In the genomic region with DNA sequence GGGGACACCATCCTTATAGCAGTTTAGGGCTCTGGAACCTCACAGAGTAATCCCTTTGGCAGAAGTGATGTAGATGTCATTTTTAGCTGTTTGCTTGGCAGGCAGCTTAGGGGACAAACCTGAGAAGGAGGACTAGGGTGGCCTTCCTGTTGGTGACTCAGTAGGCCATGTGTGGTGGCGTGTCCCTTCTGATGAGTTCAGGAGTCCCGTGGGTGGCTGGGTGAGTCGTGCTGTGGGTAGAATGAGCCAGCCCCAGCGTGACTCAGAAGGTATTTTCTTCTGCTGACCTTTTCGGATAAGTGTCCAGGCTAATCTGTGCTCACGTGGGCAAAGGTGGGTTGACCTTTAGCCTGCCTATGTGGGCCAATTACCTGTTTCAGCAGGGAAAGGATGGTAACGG, we compare ENCODE assay signal across 14 mouse cellular contexts. TPM values are rescaled to one million over a fixed set of nuclear protein-coding genes. Genes with fewer than 3 reads are reported as not detected.
A peak's percentile ranks its signal among the peaks of the same experiment; 100 is the strongest.
DNase-seq lines count a peak whose midpoint lies in the region; ATAC-seq and TF ChIP-seq lines count a peak whose summit lies in the region.
"Had no signal": no experiment of that assay in that cellular context is flagged by ENCODE, and none has a peak within 500 bp of the region (broad histone marks: within the 10 kb centered on the region; RNA-seq: fewer than 3 reads in every experiment).

No protein-coding gene starts in this region.

- H3K4me3 ChIP-seq in forebrain, embryonic 10.5 days = 0 out of 2 replicates have a peak overlapping the region, but pooled peaks have one; percentile 1
- no peak overlapping the region for H3K4me3 ChIP-seq in forebrain, embryonic 15.5 days
- H3K4me3 ChIP-seq in layer of hippocampus, adult 2 months = peak overlapping the region; percentile 70; the same call in 1 of the 2 replicates

- no peak overlapping the region for H3K9ac ChIP-seq in forebrain, embryonic 15.5 days (replicated peaks)

- no peak for DNase-seq in forebrain, embryonic 10.5 days (ENCODE audit: extremely low spot score, low spot score)
- no peak for DNase-seq in layer of hippocampus, adult 2 months (ENCODE audit: low spot score in 2 of 2)
- no peak for DNase-seq in layer of hippocampus, adult 11-12 months (ENCODE audit: low spot score)
- DNase-seq in adrenal gland, adult 18-20 months (ENCODE audit: low spot score in 2 of 2) = peak; percentile 43 to 52
- DNase-seq in natural killer cell, adult 2 months (ENCODE audit: low spot score in 2 of 2) = peak; percentile 51 to 68
- DNase-seq in embryo, embryonic 9.5 days (ENCODE audit: extremely low spot score) = no peak
- DNase-seq: layer of hippocampus, postnatal 36 days; lung, adult 18-20 months; midbrain, embryonic 14.5 days had no signal

- H3K27ac ChIP-seq in forebrain, embryonic 10.5 days = no peak overlapping the region
- H3K27ac ChIP-seq in forebrain, embryonic 15.5 days (replicated peaks) = no peak overlapping the region
- H3K27ac ChIP-seq in layer of hippocampus, adult 2 months = peak overlapping the region; percentile 95

- WGBS in forebrain, embryonic 10.5 days = 89% methylated on average over 7 of the region's 7 CpGs
- 92% methylated on average over 7 of the region's 7 CpGs for WGBS in forebrain, embryonic 15.5 days

- H3K27me3 ChIP-seq in forebrain, embryonic 10.5 days (ENCODE audit: poor library complexity, severe bottlenecking) = no peaks in the 10 kb centered on the region
- no peaks in the 10 kb centered on the region for H3K27me3 ChIP-seq in forebrain, embryonic 15.5 days

- ATAC-seq in forebrain, embryonic 15.5 days (replicated peaks) = no peak
- no peak for ATAC-seq in granulocyte monocyte progenitor cell, adult 5-6 weeks (replicated peaks; ENCODE audit: poor library complexity, severe bottlenecking)
- ATAC-seq: forebrain, embryonic 14.5 days; intestine, embryonic 16.5 days had no signal

- H3K4me1 ChIP-seq in forebrain, embryonic 10.5 days = peaks cover 56% of the 10 kb centered on the region
- peaks cover 54% of the 10 kb centered on the region for H3K4me1 ChIP-seq in forebrain, embryonic 15.5 days

- TF ChIP-seq CTCF in layer of hippocampus, adult 2 months (conservative IDR thresholded peaks at IDR 0.05) = no peak

- H3K36me3 ChIP-seq in forebrain, embryonic 10.5 days (replicated peaks) = peaks cover 9% of the 10 kb centered on the region
- H3K36me3 ChIP-seq in forebrain, embryonic 15.5 days = no peaks in the 10 kb centered on the region

- H3K9me3 ChIP-seq in forebrain, embryonic 10.5 days = no peaks in the 10 kb centered on the region
- no peaks in the 10 kb centered on the region for H3K9me3 ChIP-seq in forebrain, embryonic 15.5 days

- no peak overlapping the region for H3K4me2 ChIP-seq in forebrain, embryonic 15.5 days (replicated peaks)

RNA-seq across cellular contexts. Expression of gene Dot1l, which starts 3.6 kb away (rescaled TPM):
- 20.8 and 21.7 TPM in 2 replicates for polyA plus RNA-seq in forebrain, embryonic 10.5 days (2016; fragmentation: Nextera tagmentation; extraction: Ambion mirVana)
- polyA plus RNA-seq in forebrain, embryonic 15.5 days (2015; fragmentation: Nextera tagmentation; extraction: Ambion mirVana) = 22.0 and 23.1 TPM in 2 replicates
- 10 to 100 TPM; 52.0 to 63.6 TPM for total RNA-seq in layer of hippocampus, adult 2 months (2021)
- 10 to 100 TPM; 61.0 to 66.4 TPM for total RNA-seq in adrenal gland, adult 18-20 months (2021)
- total RNA-seq in granulocyte monocyte progenitor cell, adult 5-6 weeks (2014; fragmentation: Nextera tagmentation) = 41.6 and 52.6 TPM in 2 replicates
- 9.7 and 13.4 TPM in 2 replicates for total RNA-seq in granulocyte monocyte progenitor cell, adult 5-6 weeks (2017)

RNA-seq across cellular contexts. Expression of gene Ap3d1, which starts 16.6 kb away (rescaled TPM):
- 58.2 and 58.7 TPM in 2 replicates for polyA plus RNA-seq in forebrain, embryonic 10.5 days (2016; fragmentation: Nextera tagmentation; extraction: Ambion mirVana)
- 98.9 and 103 TPM in 2 replicates for polyA plus RNA-seq in forebrain, embryonic 15.5 days (2015; fragmentation: Nextera tagmentation; extraction: Ambion mirVana)
- total RNA-seq in layer of hippocampus, adult 2 months (2021) = 100 to 1,000 TPM; 145 to 153 TPM
- 100 to 1,000 TPM in 1 of 2 experiments, 10 to 100 TPM in 1; 97.1 to 104 TPM for total RNA-seq in adrenal gland, adult 18-20 months (2021)
- 43.2 and 47.8 TPM in 2 replicates for total RNA-seq in granulocyte monocyte progenitor cell, adult 5-6 weeks (2014; fragmentation: Nextera tagmentation)
- 34.5 and 42.2 TPM in 2 replicates for total RNA-seq in granulocyte monocyte progenitor cell, adult 5-6 weeks (2017)

RNA-seq across cellular contexts. Expression of gene Sf3a2, which starts 39.3 kb away (rescaled TPM):
- polyA plus RNA-seq in forebrain, embryonic 10.5 days (2016; fragmentation: Nextera tagmentation; extraction: Ambion mirVana) = 110 and 118 TPM in 2 replicates
- 60.2 and 62.6 TPM in 2 replicates for polyA plus RNA-seq in forebrain, embryonic 15.5 days (2015; fragmentation: Nextera tagmentation; extraction: Ambion mirVana)
- 10 to 100 TPM; 51.7 to 55.1 TPM for total RNA-seq in layer of hippocampus, adult 2 months (2021)
- total RNA-seq in adrenal gland, adult 18-20 months (2021) = 10 to 100 TPM; 47.8 to 50.5 TPM
- total RNA-seq in granulocyte monocyte progenitor cell, adult 5-6 weeks (2014; fragmentation: Nextera tagmentation) = 88.0 and 106 TPM in 2 replicates
- total RNA-seq in granulocyte monocyte progenitor cell, adult 5-6 weeks (2017) = 13.8 and 18.3 TPM in 2 replicates

RNA-seq across cellular contexts. Expression of gene Plekhj1, which starts 39.8 kb away (rescaled TPM):
- polyA plus RNA-seq in forebrain, embryonic 10.5 days (2016; fragmentation: Nextera tagmentation; extraction: Ambion mirVana) = 196 and 197 TPM in 2 replicates
- 140 and 154 TPM in 2 replicates for polyA plus RNA-seq in forebrain, embryonic 15.5 days (2015; fragmentation: Nextera tagmentation; extraction: Ambion mirVana)
- total RNA-seq in layer of hippocampus, adult 2 months (2021) = 10 to 100 TPM; 68.4 to 76.3 TPM
- total RNA-seq in adrenal gland, adult 18-20 months (2021) = 10 to 100 TPM; 69.0 to 87.2 TPM
- 99.1 and 108 TPM in 2 replicates for total RNA-seq in granulocyte monocyte progenitor cell, adult 5-6 weeks (2014; fragmentation: Nextera tagmentation)
- total RNA-seq in granulocyte monocyte progenitor cell, adult 5-6 weeks (2017) = 33.0 and 33.7 TPM in 2 replicates

RNA-seq across cellular contexts. Expression of gene Amh, which starts 46.4 kb away (rescaled TPM):
- polyA plus RNA-seq in forebrain, embryonic 10.5 days (2016; fragmentation: Nextera tagmentation; extraction: Ambion mirVana) = 0.09 TPM in 2 replicates
- 0.10 TPM in 2 replicates for polyA plus RNA-seq in forebrain, embryonic 15.5 days (2015; fragmentation: Nextera tagmentation; extraction: Ambion mirVana)
- 1 to 10 TPM; 2.7 to 5.3 TPM for total RNA-seq in layer of hippocampus, adult 2 months (2021)
- 1 to 10 TPM in 1 of 2 experiments, under 1 TPM in 1; 0.83 to 1.5 TPM for total RNA-seq in adrenal gland, adult 18-20 months (2021)
- not detected in 2 replicates for total RNA-seq in granulocyte monocyte progenitor cell, adult 5-6 weeks (2014; fragmentation: Nextera tagmentation)
- 0.15 TPM in 1 of 2 replicates, not detected in the other for total RNA-seq in granulocyte monocyte progenitor cell, adult 5-6 weeks (2017)
- total RNA-seq: common myeloid progenitor, adult 5-6 weeks had no signal
- polyA plus RNA-seq: midbrain, embryonic 14.5 days had no signal

Comparison
In these comparisons a context has a peak if more than half of its experiments do, and no peak if none do; other contexts are left out.
1. DNase-seq: peak in adrenal gland, adult 18-20 months (2 of 2) and natural killer cell, adult 2 months (2 of 2); none in forebrain, embryonic 10.5 days (single experiment), layer of hippocampus, adult 2 months (0 of 2), layer of hippocampus, adult 11-12 months (single experiment) and embryo, embryonic 9.5 days (single experiment).